Mouse (Mus musculus) right cerebral cortex, postnatal 4 days (tissue): ENCODE results near the gene Tirap.
"Not testable (repeated sequence)": the region's sequence is repeated elsewhere in the genome, so short reads cannot be mapped to it uniquely, and the experiment has no call there.

Source experiments
- DNase-seq: peaks from one replicate; pipeline ENCODE4 v3.0.0-alpha.2; 2022

Tirap gene

DNA sequence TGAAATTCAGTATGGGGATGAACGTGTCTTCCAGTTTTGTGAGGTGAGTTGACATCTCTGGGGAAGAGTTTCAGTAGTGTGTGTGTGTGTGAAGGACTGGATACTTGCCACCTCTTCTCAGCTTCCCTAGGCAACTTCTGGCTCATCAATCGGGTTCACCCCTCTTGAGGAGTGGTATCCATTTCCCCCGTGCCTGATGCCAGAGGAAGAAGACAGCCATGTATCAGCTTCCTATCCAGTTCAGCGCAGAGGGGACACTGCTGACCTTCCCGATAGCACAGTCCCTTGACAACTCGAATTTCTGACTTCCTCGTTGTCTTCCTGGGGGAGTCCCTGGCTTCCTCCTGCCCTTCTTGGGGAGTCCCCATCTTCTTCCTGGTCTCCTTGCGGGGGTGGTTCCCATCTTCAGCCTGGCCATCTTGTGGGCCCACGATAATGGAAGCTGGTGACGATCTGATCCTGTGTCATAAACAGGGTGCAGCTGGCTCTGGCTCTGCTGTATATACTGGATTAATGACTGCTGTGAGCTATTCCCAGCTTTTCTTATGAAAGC is 12.7 kb downstream of the Tirap start:
- DNase-seq: no peak

DNA sequence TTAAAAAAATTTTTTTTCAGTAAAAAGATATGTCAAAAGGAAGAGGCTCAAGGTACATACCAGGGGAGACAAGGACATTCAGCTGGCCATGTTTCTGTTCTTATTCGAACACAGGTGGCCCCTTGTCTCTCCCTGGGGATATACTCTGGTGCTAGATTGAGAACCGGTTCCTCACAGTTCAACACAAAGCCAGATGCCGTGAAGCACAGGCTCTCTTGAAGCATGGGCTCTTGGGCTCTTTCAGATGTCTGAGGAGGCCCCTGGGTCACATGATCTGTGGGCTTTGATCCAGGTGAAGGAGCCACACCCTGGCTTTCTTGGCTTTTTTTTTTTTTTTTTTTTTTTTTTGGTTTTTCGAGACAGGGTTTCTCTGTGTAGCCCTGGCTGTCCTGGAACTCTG is 13.7 kb downstream of the Tirap start:
- DNase-seq: no peak

DNA sequence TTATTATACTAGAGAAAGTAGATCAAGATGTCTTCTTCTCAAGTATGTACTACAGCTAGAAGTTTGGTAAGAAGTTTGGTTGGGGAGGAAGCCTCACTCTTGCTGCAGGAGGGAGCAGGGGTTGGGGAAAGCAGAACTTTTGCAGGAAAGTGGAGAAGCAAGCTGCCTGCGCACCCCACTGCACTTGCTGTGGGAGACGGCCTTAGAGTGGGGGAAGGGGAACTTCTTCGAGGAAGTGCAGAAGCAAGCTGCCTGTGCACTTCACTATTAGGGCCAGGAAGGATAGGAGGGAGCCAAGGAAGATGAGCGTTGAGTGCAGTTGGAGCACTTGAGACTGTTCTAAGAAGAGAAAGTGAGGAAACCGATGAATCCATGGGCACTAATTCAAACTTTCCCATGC is 16.7 kb downstream of the Tirap start:
- no peak for DNase-seq

DNA sequence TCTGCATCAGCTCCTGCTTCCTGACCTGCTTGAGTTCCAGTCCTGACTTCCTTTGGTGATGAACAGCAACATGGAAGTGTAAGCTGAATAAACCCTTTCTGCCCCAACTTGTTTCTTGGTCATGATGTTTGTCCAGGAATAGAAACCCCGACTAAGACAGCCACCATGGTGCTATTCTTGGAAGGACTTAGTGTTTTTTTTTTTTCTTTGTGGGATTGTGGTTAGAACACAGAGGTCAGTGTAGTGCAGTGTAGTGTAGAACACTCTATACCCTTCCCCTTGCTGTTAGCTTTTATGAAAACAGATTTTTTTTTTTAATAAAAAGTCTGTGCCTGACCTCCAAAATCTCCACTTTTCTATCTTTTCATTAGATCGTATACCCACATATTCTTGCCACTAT is 17.3 kb downstream of the Tirap start:
- DNase-seq: no peak

DNA sequence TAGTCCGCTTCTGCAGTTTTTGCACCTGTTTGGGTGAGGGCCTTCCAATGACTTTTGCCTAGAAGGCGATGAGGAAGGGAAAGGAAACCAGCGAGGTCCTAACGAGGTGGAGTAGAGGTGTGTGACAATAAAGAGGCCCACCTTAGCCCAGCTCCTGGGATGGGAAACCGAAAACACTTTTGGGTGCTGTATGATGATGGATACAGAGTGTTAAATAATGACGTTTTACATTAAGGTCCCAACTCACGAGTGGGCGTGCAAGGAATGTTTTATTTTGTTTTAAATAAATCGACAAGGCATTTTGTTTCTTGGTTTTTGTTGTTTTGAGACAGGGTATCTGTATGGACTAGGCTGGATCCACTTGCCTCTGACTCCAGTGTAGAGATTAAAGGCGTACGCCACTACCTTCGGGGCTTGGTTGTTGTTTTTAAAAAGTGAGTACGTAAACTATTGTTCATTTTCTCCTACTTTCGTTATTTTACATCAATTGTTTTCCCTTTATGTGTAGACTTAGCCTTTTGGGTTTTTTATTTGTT is 23.9 kb downstream of the Tirap start:
- DNase-seq: no peak

DNA sequence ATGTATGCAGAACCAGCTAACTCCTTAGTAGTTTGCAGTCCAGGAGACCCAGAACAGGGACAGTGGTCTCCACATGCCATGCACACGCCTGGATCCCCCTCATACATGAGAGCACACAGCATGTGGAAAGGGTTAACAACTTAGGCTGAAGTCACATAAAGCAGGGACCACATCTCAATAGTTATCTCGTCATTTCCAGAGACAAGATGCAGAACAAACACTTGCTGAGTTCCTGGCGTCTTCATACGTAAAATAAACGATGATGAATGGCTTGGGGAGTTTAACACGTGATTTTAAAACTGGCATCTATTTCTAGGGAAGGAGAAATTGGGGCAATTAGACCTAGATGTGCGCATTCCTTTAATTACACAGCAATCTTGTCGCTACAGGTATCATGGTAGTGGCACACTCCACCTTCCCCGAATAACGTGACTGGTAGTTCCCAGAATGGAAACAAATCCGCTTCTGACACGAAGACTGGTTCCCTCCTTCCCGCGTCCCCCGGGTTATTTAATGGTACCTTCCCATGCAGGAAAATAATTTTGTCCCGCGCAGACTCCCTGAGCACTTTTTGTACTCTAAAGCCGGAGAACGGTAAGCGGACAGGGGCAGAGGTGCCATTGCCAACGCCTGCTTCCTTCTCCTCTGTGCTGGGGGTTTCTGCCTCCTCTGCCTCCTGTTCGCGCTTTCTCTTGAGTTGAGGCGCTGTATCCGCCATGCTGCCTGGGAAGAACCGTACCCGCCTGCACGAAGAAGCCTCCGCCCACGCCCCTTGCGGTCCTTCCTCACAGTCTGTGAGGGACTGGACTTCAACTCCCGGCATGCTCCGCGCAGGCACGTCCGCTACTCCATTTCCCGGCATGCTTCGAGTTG is 24.6 kb downstream of the Tirap start, which contains the start of gene Dcps:
TSS of gene Dcps (minus strand) at position 811 of the 873 bp plus-strand sequence.
- peak; percentile 93 for DNase-seq

DNA sequence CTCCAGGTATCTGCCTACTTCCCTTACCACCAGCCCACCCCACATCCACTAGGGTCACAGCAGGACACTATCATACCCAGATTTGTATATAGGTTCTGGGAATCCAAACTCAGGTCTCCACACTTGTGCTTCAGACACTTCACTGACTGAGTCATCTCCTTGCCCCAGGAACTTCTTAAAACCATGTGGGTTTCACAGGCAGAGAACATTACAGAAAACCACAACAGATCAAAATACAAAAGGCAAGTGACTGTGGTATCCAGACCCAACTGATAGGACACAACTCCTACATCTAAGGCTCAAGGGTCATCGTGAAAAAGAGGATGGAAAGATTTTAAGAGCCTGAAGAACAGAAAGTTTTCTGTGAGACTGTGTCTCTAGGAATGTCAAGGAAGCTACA is 26.8 kb downstream of the Tirap start:
- DNase-seq: no peak

DNA sequence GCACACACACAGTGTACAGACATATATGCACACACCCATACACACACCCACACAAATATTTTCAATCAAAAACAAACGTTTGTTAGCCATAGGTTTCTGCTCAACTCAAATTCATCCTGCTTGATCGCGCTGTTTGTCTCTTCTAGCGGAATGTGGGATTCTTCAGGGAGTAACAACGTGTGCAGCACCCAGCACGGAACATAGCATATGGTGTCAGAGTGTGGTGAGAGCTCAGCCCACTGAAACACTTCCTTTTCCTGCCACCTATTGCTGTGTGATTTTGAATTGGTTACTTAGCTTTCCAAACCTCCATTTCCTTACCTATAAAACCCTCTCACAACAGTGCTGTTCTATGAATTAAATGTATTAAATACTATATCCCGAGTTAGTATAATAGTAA is 30.0 kb downstream of the Tirap start:
- DNase-seq: no peak

DNA sequence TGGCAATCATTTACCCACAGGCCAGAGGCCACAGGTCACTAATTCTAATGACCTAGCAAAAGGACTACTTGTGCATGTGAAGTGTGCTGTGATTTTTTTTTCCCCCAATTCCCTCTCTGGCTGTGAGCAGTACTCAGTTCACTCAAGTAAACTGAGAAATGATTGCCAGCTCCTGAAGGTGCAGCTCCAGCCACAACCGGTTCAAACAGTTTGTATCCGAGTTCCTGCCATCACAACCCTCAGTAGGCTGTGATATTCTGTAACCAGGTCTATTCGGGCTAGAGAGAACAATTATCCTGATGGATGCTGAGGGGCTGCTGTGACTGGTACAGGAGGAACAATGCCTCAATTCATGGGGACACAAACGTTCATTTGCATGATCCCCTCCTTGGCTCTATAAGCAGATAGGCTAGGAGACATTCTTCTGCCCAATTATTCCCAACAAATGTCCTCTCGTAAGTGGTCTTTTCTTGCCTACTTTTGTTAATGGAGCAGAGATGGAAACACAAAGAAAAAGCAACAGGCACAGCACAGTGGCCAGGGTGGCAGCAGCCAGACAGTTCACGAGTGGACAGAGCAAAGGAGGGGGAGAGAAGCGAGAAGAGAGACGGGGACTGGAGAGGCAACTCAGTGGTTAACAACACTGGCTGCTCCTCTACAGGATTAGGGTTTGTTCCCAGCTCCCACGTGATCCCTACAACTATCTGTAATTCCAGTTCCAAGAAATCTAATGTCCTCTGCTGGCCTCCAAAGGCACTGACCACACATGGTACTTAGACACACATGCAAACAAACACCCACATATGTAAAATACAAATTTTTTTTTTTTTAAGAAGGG is 33.1 kb downstream of the Tirap start:
- no peak for DNase-seq

DNA sequence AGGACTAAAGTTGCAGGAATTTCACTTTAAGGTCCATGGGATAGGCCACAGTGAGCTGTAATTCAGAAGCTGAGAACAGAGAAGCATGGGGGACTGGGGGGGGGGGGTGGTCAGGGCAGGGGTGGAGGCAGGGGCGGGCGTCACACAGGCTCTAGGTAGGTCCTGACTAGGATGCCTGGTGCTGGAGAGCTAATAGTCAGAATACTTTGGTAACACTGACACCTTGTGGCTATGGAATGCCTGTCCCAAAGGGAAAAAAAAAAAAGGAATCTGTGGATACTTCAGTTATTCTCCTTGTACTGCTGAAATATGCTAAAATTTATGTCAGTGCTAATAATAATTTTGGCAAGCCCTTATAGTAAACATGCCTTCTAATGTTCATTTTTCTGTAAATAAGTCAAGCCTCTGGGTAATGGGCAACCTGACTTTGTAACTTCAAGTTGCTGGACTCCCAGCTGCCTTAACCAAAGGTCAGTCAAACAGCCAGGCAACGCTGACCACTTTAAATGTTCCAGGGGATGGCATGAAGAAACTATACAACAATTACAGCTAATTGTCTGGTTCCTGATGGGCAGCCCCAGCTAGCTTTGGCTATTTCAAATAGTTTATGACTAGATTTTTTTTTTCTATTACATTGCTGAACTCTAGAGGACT is 33.8 kb downstream of the Tirap start:
- no peak for DNase-seq

DNA sequence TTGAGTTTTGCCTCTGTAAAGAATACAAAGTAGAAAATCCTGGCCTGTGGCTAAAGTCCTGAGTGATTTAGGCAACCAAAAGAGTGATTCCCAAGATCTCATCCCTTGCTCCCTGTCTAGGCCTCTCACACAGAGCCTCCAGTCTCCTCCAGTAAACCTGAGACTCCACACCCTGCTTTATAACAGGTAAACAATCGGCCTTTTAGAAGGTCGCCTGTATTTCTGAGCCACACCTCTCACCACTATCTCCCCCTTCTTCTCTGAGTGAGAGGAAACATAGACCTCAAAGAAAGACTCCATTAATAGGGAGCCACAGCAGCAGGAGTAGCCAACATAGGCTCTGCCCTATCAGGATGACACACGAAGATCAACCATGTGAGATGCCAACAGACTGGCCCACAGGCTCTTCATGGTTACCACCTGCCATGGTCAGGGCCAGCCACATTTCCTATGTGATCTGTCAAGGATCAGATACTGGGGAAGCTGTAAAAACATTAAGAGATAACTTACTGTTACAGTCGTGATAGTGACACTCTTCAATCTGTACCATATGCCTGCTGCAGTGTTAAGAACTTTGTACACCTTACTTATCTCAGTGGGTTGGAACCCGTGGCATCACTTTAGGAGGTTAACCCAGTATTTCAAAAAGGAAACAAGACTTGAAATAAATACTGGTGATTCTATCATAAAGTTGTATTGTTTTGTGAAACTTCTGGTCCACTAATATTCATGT is 35.8 kb downstream of the Tirap start:
- DNase-seq: no peak

DNA sequence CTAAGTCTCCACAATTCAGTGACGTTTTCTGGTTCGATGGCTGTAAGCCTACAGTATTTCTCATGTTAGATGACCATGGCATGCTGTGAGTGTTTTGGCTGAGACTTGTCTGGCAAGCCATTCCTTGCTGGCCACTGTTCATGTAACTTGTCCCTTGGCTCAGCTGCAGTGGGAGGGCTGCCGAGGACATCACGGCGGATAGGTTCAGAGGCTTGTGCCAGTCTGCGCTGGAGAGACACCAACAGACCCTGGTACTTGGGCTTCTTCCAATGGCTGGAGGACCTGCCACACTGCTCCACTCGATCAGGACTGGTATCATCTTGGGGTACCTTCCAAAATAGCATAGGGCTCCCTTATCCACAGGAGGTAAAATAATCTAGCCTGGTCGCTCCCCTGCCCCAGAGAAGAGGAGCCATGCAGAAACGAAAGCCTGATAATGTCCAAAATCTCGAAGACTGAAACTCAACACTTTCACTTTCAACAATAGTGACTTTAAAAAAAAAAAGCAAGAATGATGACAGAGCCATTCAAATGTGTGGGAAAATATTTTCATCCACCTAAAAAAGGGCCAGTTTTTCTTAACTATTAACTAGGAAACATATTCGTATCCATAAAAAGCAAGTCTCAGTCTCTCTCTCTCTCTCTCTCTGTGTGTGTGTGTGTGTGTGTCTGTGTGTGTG is 36.9 kb downstream of the Tirap start:
- DNase-seq: peak; percentile 29

DNA sequence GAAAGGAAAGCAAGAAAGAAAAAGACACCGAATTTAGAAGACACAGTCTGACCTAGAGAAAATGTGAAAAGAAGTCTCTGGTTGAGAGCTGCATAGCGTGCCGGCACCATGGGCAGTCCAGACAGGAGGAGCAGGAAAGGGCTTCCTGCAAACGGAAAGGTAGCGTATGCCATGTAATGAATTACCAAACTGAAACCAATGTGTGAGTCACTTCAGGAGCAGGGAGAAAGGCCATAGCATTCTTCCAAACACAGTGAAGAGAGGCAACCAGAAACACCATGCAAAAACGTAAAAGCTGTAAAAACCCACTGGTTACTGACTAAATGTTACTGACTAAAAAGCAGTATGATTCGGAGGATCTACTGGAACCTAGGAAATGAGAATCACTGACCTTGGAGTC is 38.4 kb downstream of the Tirap start:
- no peak for DNase-seq

DNA sequence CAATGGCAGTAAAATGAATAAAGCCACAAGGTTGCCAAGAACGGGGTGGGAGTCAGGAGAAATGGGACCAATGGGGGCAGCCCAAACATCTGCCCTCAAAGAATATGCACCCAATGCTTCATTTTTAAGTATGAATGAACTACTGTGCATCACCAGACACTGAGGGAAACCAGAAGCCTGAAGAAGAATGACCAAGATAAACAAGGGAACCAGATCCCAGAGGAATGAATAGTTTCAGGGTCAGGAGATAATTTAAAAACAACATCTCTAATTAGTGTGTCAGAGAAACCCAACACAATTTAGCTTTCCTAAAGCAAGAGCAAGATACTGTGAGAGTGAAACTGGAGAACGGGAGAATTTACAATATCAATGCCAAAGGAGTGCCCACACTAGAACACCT is 39.4 kb downstream of the Tirap start:
- DNase-seq: no peak

DNA sequence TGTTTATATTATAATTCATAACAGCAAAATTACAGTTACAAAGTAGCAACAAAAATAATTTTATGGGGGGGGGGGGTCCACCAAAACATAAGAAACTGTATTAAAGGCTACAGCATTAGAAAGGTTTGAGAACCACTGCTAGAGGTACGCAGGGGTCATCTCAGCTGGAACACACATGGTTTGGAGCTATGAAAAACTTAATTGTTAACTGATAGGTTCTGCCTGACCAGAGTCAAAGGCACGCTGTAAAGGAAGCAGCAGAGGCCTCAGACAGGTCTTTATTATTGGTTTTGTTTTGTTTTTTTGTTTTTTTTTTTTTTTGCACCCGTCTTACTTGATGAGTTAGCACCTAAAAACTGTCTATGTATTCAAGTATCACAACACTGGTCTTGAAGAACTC is 41.6 kb downstream of the Tirap start:
- no peak for DNase-seq

DNA sequence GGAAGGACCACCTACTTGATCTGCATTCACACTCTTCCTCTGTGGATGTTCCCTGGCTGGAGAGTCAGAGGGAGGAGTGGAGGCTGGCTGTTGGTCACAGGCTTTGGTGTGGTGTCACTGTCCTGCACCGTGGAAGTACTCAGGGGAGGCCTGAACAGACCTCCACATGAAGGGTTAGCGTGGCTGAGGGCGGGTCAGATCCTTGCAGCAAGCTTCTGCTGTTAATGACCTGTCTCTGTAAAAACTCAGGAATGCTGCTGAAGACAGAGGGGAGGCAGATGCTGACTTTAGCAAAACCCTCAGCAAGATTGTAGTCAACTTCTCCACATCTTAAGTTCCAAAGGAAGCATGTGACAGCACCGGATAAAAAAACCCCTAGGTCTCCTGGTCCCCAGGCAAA is 43.2 kb downstream of the Tirap start:
- DNase-seq: no peak

DNA sequence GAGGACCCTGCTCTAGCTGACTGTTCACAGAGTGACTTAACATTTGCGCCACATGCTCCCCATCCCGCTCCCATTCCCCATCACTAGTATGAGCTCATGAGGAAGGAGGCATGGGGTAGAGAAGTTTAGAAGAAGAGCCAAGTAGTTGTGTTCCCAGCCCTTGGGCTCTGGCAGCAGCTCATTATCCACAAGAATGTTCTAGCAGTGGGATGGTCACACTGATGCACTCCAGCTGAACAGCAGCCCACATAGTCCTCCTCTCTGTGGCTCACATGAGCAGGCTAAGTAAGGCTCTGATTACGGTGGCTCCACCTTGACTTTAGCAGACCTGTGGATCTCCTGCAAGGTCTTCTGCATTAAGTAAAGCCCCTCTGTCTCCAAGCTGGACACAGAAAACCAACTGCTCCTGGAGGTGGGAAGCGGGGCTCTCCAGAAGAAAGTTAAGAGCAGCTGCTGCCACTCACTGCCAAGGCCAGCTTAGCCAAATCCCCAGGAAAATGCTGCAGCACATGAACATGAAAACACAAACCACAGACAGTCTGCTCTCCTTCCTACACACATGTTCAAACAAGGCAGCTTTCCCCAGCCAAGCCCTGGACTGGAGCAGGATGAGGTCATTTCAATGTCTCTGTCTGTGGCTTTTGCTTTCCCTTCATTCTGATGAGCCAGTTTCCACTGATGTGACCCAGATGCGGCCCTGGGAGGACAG is 43.9 kb downstream of the Tirap start:
- DNase-seq: no peak

DNA sequence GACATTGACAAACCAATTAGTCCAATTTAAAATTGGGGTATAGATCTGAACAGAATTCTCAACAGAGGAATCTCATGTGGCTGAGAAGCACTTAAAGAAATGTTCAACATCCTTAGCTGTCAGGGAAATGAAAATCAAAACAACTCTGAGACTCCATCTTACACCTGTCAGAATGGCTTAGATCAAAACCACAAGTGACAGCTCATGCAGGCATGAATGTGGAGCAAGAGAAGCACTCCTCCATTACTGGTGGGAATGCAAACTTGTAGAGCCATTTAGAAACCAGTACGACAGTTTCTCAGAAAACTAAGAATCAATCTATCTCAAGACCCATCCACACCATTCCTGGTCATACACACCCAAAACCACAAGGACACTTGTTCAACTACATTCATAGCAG is 47.2 kb downstream of the Tirap start:
- DNase-seq: no peak

DNA sequence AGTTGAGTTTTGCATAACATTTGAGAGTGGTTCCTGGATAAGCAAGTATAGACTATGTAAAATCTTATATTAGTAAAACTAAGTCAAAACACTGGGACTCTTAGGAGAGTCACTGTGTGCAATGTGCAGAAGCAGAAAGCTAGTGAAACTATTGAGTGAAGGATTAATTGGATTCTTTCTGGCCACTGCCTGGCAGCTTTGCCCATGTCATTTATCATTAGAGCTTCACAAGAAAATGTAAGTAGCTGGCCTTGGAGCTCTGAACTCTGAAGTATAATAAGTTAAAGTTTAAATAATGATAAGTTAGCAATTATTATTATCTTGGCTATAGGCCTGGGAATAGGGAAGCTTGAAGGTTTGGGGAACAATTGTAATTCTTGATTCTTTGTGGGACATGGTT is 51.3 kb downstream of the Tirap start:
- not testable (repeated sequence) for DNase-seq

DNA sequence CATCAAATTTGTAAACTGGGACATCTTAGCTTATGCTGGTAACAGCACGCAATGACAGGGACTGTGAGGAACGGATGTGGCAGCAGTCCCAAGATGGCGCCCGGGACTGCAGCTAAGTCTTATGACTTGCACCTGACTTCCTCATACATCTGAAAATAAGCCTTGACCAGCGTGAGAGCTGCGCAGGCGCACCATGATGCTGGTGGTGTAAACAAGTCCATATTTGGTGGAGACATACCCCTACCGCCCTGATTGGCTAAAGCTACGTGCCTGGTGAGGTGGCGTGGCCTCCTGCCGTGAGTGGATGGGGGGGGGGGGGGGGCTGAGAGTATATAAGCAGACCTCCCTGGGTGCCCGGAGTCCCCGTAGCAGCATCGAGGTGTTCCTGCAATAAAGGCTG is 52.8 kb downstream of the Tirap start:
- not testable (repeated sequence) for DNase-seq

DNA sequence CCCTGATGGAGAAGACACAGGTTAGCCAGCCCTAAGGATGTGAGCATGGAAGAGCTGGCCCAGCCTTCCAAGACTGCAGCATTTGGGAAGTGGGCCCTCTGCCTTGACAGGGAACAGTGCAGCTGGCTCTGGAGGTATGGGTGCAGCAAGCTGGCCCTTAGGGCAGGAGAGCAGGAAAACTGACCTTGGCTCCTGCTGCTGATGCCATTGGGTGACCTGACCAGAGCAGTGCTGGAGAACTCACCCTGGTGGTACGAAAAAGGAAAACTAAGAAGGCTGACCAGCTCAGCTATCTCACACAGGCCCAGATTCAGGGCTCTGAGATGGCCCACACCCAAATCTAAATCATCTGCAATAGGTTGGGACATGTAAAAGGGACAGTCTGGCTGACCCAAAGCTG is 54.3 kb downstream of the Tirap start:
- DNase-seq: no peak
